Mouse (Mus musculus) stomach, postnatal 0 days (tissue): ENCODE measurements around the gene Bcat2.

Experiments
- CTCF ChIP-seq: IDR thresholded peaks from 2 replicates; pipeline ENCODE4 v1.5.1; 2016; ENCODE audit warnings: antibody characterized with exemption, low read depth, mild to moderate bottlenecking, moderate library complexity
- EP300 ChIP-seq: optimal IDR thresholded peaks from 2 replicates; pipeline ENCODE3; 2016; ENCODE audit warnings: antibody characterized with exemption

DNA sequence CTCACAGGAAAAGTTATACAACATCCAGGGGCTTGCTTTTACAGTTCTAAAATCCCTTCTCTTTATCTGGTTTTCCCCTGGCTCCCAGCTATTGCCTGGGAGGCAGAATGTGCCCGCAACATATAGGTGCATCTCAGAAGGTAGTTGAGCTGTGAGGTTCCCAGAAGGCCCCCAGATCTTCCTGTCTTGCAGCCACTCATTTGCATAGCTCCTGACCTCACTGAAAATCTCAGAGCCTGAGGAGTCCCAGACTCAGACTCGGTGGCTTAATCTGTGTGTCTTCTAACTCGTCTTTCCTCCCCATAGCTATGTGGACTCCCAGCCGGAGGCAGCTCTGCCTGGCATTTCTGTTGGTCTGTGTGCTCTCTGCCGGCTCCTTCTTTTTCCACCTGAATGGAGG, 48.4 kb downstream of the Bcat2 start:
- no peak for TF ChIP-seq CTCF
- TF ChIP-seq EP300, result no peak
